Mouse (Mus musculus): ENCODE results near the gene Nmbr. TPM values are rescaled to one million over a fixed set of nuclear protein-coding genes. Genes with fewer than 3 reads are reported as not detected.

Gene Nmbr
- total RNA-seq, 2 experiments from 2014 or later: 0.73 TPM; not detected in 1

Other genes starting within 250 kb of the Nmbr start
- 2.5 and 3.6 TPM in 2 replicates for gene Adgrg6, start 159.9 kb upstream of the Nmbr start, total RNA-seq (2015)
- 2.4 and 2.8 TPM in 2 replicates for gene Adgrg6, start 159.9 kb upstream of the Nmbr start, total RNA-seq (2017)
- gene Vta1, start within 50 bp of the Nmbr start, total RNA-seq (2015): 71.7 and 92.2 TPM in 2 replicates
- 60.9 and 72.9 TPM in 2 replicates for gene Vta1, start within 50 bp of the Nmbr start, total RNA-seq (2017)
- not detected in 2 replicates for gene Gje1, start 12.6 kb downstream of the Nmbr start, total RNA-seq (2015)
- not detected in 2 replicates for gene Gje1, start 12.6 kb downstream of the Nmbr start, total RNA-seq (2017)

Measured in megakaryocyte, adult 5-6 weeks (primary cell).